Mouse (Mus musculus): ENCODE data around the gene Gm49450.
A peak's percentile ranks its signal among the peaks of the same experiment; 100 is the strongest.
"Not testable (repeated sequence)": the region's sequence is repeated elsewhere in the genome, so short reads cannot be mapped to it uniquely, and the experiment has no call there.

Gm49450 gene

GRCm38 (mm10) chr15:98957475-98957874 lies 4.1 kb upstream of the Gm49450 start:
- ATAC-seq (ENCODE audit: insufficient number of reproducible peaks, low FRiP score, low TSS enrichment): no peak

- no peak for ATAC-seq (ENCODE audit: insufficient number of reproducible peaks, low FRiP score, low TSS enrichment)
These were observed 2.6 kb upstream of the Gm49450 start for GRCm38 (mm10) chr15:98956000-98956399.

- no peak for ATAC-seq (ENCODE audit: insufficient number of reproducible peaks, low FRiP score, low TSS enrichment)
These were observed 2.0 kb upstream of the Gm49450 start for GRCm38 (mm10) chr15:98955324-98955723.

GRCm38 (mm10) chr15:98954425-98955253 lies 1.3 kb upstream of the Gm49450 start:
- no peak for ATAC-seq (ENCODE audit: insufficient number of reproducible peaks, low FRiP score, low TSS enrichment)

- ATAC-seq (ENCODE audit: insufficient number of reproducible peaks, low FRiP score, low TSS enrichment): peak; percentile 43; the same call in 1 of the 2 replicates
These were observed 475 bp downstream of the Gm49450 start for GRCm38 (mm10) chr15:98952751-98953400.

- ATAC-seq (ENCODE audit: insufficient number of reproducible peaks, low FRiP score, low TSS enrichment): no peak
These were observed 1.3 kb downstream of the Gm49450 start for GRCm38 (mm10) chr15:98952063-98952455.

GRCm38 (mm10) chr15:98951122-98952062 lies 2.0 kb downstream of the Gm49450 start:
- ATAC-seq (ENCODE audit: insufficient number of reproducible peaks, low FRiP score, low TSS enrichment): not testable (repeated sequence)

GRCm38 (mm10) chr15:98949607-98949892 lies 3.8 kb downstream of the Gm49450 start:
- ATAC-seq (ENCODE audit: insufficient number of reproducible peaks, low FRiP score, low TSS enrichment): no peak

GRCm38 (mm10) chr15:98948857-98949606 lies 4.3 kb downstream of the Gm49450 start:
- ATAC-seq (ENCODE audit: insufficient number of reproducible peaks, low FRiP score, low TSS enrichment): no peak

- ATAC-seq (ENCODE audit: insufficient number of reproducible peaks, low FRiP score, low TSS enrichment): no peak
These were observed 5.0 kb downstream of the Gm49450 start for GRCm38 (mm10) chr15:98948382-98948781.

- ATAC-seq (ENCODE audit: insufficient number of reproducible peaks, low FRiP score, low TSS enrichment): no peak
These were observed 5.5 kb downstream of the Gm49450 start for GRCm38 (mm10) chr15:98947884-98948283.

- ATAC-seq (ENCODE audit: insufficient number of reproducible peaks, low FRiP score, low TSS enrichment): no peak
These were observed 10.2 kb downstream of the Gm49450 start for GRCm38 (mm10) chr15:98943133-98943532.

GRCm38 (mm10) chr15:98942081-98942480 lies 11.3 kb downstream of the Gm49450 start:
- no peak for ATAC-seq (ENCODE audit: insufficient number of reproducible peaks, low FRiP score, low TSS enrichment)

GRCm38 (mm10) chr15:98941539-98941938 lies 11.8 kb downstream of the Gm49450 start:
- ATAC-seq (ENCODE audit: insufficient number of reproducible peaks, low FRiP score, low TSS enrichment): no peak

- ATAC-seq (ENCODE audit: insufficient number of reproducible peaks, low FRiP score, low TSS enrichment): peak; percentile 36; the same call in 1 of the 2 replicates
These were observed 12.5 kb downstream of the Gm49450 start for GRCm38 (mm10) chr15:98940816-98941215.

GRCm38 (mm10) chr15:98934217-98934839 lies 19.0 kb downstream of the Gm49450 start, which contains the start of gene Tuba1b:
Tuba1b (minus strand) TSS chr15:98934565.
- ATAC-seq (ENCODE audit: insufficient number of reproducible peaks, low FRiP score, low TSS enrichment): peak; percentile 82

- peak; percentile 57; the same call in 1 of the 2 replicates for ATAC-seq (ENCODE audit: insufficient number of reproducible peaks, low FRiP score, low TSS enrichment)
These were observed 19.5 kb downstream of the Gm49450 start for GRCm38 (mm10) chr15:98933833-98934216.

GRCm38 (mm10) chr15:98933004-98933671 lies 20.2 kb downstream of the Gm49450 start:
- 0 out of 2 replicates have a peak, but pooled peaks have one; percentile 33 for ATAC-seq (ENCODE audit: insufficient number of reproducible peaks, low FRiP score, low TSS enrichment)

GRCm38 (mm10) chr15:98930998-98931397 lies 22.4 kb downstream of the Gm49450 start:
- no peak for ATAC-seq (ENCODE audit: insufficient number of reproducible peaks, low FRiP score, low TSS enrichment)
